Mouse (Mus musculus): ENCODE measurements around the gene Nhlh1. TPM values are rescaled to one million over a fixed set of nuclear protein-coding genes. Genes with fewer than 3 reads are reported as not detected.

Gene Nhlh1
- total and polyA plus RNA-seq, 3 experiments, result not detected

- Histone ChIP-seq H3K27me3 (ENCODE audit: control insufficient read depth in 1 of 2, insufficient read depth in 2 of 2, low read length in 2 of 2) (no peaks in the 10 kb centered on the region), H3K4me3 (ENCODE audit: control insufficient read depth in 1 of 2, insufficient read depth in 1 of 2, low read depth in 2 of 2, low read length in 2 of 2) (no peak overlapping the region), H3K4me1 (ENCODE audit: control insufficient read depth in 1 of 2, insufficient read depth in 2 of 2, low read length in 2 of 2) (peaks cover 2 to 3% of the 10 kb centered on the region in 2 experiments; a peak in 3 of 4 replicates), H3K9me3 (replicated peaks; ENCODE audit: insufficient read depth, low read length) (no peaks in the 10 kb centered on the region), H3K27ac (ENCODE audit: control insufficient read depth, low read depth, low read length) (no peak overlapping the region), H3K36me3 (ENCODE audit: control insufficient read depth in 1 of 2, insufficient read depth in 2 of 2, low read length in 2 of 2) (peaks cover 11 to 37% of the 10 kb centered on the region in 2 experiments), H3K79me2 (ENCODE audit: control insufficient read depth, insufficient read depth, low read length, poor library complexity) (no peaks in the 10 kb centered on the region), H3K9ac (ENCODE audit: control insufficient read depth, low read depth, low read length, poor library complexity, severe bottlenecking) (no peak overlapping the region)
- DNase-seq (ENCODE audit: low read depth, low spot score), result no peak
- no peak for TF ChIP-seq E2F4 (IDR thresholded peaks at IDR 0.05; ENCODE audit: borderline replicate concordance, low read depth, low read length)
- no peak for TF ChIP-seq ZKSCAN1 (IDR thresholded peaks at IDR 0.05; ENCODE audit: low read depth, low read length)
- TF ChIP-seq UBTF (IDR thresholded peaks at IDR 0.05; ENCODE audit: borderline replicate concordance, insufficient read depth, low read depth, low read length), result no peak
- TF ChIP-seq SMC3 (IDR thresholded peaks at IDR 0.05; ENCODE audit: low read depth, low read length), result no peak
- TF ChIP-seq CTCF (IDR thresholded peaks at IDR 0.05 in 2 of 3, conservative IDR thresholded peaks at IDR 0.05 in 1 of 3; ENCODE audit: control insufficient read depth in 1 of 3, insufficient read depth in 1 of 3, low read depth in 2 of 3, low read length in 3 of 3, poor library complexity in 1 of 3, severe bottlenecking in 1 of 3), result no peak
- no peak for TF ChIP-seq TAL1 (IDR thresholded peaks at IDR 0.05; ENCODE audit: low read length)
- TF ChIP-seq ETS1 (IDR thresholded peaks at IDR 0.05; ENCODE audit: low read depth, low read length), result no peak
- TF ChIP-seq CHD1 (IDR thresholded peaks at IDR 0.05; ENCODE audit: low read depth, low read length), result no peak
- no peak for TF ChIP-seq MAZ (IDR thresholded peaks at IDR 0.05; ENCODE audit: low read depth, low read length)
- no peak for TF ChIP-seq ZC3H11A (IDR thresholded peaks at IDR 0.05; ENCODE audit: low read depth, low read length)
- TF ChIP-seq RCOR1 (IDR thresholded peaks at IDR 0.05; ENCODE audit: low read depth, low read length), result no peak
- TF ChIP-seq JUND (IDR thresholded peaks at IDR 0.05; ENCODE audit: low read depth, low read length), result no peak
- TF ChIP-seq USF1 (IDR thresholded peaks at IDR 0.05; ENCODE audit: low read depth, low read length), result no peak
- no peak for TF ChIP-seq HCFC1 (IDR thresholded peaks at IDR 0.05; ENCODE audit: low read depth, low read length)
- TF ChIP-seq NRF1 (IDR thresholded peaks at IDR 0.05; ENCODE audit: insufficient read depth, low read depth, low read length, poor library complexity, severe bottlenecking), result no peak
- TF ChIP-seq GABPA (IDR thresholded peaks at IDR 0.05; ENCODE audit: low read depth, low read length), result no peak
- TF ChIP-seq SIN3A (IDR thresholded peaks at IDR 0.05; ENCODE audit: low read length), result no peak
- no peak for TF ChIP-seq MYB (IDR thresholded peaks at IDR 0.05; ENCODE audit: low read depth, low read length)
- TF ChIP-seq MXI1 (IDR thresholded peaks at IDR 0.05; ENCODE audit: low read depth, low read length), result no peak
- no peak for TF ChIP-seq POLR2AphosphoS5 (IDR thresholded peaks at IDR 0.05; ENCODE audit: borderline replicate concordance, low read depth, low read length)
Measured at GRCm38 (mm10) chr1:172099325-172100033, 42.1 kb upstream of the Nhlh1 start.

All from MEL (cell line).